Mouse (Mus musculus) gastrocnemius, postnatal 10 days (tissue): Measurements from ENCODE around the gene Gin1. TPM values are rescaled to one million over a fixed set of nuclear protein-coding genes. Genes with fewer than 3 reads are reported as not detected.
"Not testable (repeated sequence)": the region's sequence is repeated elsewhere in the genome, so short reads cannot be mapped to it uniquely, and the experiment has no call there.

Source experiments
- DNase-seq: peaks from one replicate; pipeline ENCODE4 v3.0.0; 2021; ENCODE audit warnings: mixed read lengths
- long read RNA-seq, 2 experiments: library from polyadenylated mRNA; stranded (forward); transcript quantifications; one replicate each; pipeline ENCODE4 v2.0.0; 2021
- total RNA-seq, 2 experiments: library from RNA; stranded (reverse); gene quantifications; 2 replicates each; pipeline ENCODE4 v1.2.3; 2021

Gin1 gene
- 1 to 10 TPM; 3.5 to 4.9 TPM for total RNA-seq
- long read RNA-seq, experiment 1, partial matches to known transcripts, result 0 of 1 reads
- long read RNA-seq, experiment 1, other reads (novel, unspliced or antisense), result 0 of 1 reads
- long read RNA-seq, experiment 2, partial matches to known transcripts, result 0 of 3 reads
- long read RNA-seq, experiment 2, other reads (novel, unspliced or antisense), result 1 of 3 reads

DNA sequence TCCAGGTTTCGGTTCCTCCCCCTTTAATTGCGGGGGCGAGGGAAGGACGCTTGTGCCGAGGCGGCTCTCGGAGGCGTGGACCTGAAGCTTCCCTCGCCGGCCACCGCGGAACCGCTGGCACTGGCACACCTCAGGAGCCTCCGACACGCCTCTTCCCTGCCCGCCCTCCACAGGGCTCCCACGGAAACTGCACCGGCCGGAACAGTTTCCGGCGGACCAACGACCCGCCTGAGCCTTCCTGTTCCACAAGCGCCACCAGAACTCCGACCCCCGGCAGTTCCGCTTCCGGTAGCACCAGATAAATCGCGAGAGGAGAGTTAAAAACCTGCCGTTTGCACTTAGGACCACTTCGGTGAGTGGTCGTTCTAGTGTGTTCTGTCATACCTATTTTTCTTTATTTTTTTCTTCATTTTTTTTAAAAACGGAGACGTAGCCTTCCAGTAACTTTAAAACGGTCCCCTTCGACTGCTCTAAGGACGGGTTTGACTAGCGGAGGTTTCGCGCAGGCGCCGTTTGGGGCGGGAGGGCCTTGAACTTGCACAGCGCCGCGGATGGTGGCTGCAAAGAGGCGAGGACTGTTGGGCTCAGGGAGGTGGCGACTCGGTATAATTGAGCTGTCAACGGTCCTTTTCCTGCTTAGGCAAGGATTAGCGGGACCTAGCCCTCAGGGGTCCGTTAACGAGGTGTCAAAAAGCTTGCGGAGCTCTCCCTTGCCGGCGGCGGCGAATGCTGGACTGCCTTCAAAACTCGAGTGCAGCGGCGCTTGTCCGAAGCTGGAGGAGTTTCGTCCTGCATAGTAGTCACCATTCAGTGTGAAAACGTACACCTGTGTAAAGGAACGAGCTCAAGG is at the start of gene Gin1, which contains the start of gene Ppip5k2:
Gene Gin1, plus strand, starts transcription at position 269 of the 850 bp plus-strand sequence.
Gene Ppip5k2, minus strand, starts transcription at position 508 of the 850 bp plus-strand sequence.
- peak; percentile 91 for DNase-seq

DNA sequence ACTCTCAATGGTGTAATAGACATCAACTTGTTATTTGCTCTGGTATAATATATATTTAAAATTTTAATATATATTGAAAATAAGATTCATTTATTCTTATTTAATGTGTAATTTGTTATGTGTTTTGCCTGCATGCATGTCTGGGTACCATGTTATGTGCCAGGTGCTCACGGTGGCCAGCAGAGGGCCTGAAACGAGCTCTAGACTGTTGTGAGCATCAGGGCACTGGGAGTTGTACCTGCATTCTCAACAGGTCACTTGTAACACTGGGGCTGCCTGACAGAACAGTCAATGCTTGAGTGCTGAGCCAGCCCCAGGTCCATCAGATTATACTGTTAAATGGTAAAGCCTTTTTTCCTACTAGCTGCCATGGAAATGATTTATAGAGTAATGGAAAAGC is 43.2 kb upstream of the Gin1 start:
- DNase-seq, result no peak

DNA sequence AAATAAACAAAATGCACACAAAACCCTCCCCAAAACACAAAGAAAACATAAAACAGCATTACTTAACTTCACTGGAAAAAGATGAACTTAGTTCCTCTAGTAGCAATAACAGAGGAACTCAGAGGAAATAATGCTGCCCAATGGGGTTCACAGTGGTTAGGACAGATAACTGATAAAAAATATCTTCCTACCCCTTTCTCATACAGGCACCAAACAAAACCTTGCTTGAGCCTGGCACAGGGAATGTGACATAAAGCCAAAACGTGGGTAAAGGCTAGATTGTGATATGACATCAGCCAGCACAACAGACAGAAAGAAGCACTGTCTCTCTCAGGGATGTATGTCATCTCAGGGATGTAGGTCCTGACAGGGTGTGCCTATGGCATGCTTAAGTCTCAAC is 40.6 kb upstream of the Gin1 start:
- no peak for DNase-seq

DNA sequence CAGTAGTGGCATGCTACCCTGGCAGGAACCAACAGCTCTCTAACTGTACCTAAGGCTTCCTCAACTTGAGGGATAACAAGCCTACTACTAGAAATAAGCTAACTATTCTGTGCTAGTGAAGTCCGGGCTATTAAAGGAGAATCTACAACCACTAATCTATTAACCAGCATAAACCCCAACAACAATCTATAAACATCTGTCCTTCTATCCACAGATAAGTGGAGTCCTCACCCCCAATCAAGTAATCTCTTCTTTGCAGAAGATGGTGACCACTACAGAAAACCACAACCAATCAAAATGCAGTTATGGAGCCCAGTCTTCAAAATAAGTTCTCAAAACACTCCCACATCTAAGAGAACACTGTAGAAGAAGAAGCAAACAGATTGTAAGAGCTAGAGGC is 26.9 kb upstream of the Gin1 start:
- no peak for DNase-seq

DNA sequence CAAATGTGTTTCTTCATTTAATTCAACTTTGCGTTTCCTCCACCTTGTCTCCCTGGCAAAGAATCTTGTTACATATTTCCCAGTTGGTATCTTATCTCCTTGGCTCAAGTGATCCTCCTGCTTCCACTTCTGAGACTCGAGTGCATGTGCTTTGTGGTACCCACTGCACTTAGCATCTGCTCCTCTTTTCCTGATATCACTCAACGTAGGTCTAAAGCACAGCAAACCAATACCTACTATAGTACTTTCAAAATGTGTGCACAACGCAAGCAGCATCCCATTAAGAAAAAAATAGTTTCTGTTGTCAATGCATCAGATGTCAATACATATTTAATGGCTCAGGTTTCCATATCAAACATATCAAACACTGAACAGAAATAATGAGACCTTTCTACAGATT is 24.3 kb upstream of the Gin1 start:
- DNase-seq, result no peak

DNA sequence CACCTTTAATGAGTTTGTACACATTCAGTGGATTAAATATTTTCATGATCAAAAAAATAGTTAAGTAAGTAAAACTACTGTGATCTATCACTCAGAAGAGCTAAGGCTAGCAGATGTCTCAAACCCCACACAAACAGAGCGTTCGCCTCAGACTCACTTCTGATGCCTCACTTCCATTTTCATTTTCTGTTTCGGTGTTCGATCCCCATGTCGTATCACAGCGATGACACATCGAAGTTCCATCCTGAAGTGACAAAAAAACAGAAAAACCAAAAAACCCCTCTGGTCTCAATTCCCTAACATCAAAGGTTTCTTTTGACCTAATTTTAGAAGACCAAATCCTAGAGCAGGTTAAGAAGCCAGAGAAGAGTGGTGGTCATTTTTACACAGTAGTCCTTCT is 23.7 kb upstream of the Gin1 start:
- DNase-seq, result no peak

DNA sequence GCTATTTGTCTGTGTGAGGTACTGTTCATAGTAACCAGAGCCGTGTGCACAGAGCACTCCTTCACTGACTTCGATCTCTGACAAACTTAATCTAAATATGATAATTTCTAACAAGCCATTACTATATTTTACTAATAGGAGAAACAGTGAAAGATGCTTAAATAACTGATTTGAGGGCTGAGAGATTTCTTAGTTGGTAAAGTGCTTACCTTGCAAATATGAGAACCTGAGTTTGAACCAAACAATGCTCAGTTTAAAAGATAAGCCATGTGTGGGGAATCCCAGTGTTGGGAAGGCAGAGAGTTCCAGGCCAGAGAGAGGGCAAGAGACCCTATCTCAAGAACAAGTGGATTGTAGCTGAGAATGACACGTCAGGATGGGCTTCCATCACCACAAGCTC is 21.8 kb upstream of the Gin1 start:
- DNase-seq, result no peak

DNA sequence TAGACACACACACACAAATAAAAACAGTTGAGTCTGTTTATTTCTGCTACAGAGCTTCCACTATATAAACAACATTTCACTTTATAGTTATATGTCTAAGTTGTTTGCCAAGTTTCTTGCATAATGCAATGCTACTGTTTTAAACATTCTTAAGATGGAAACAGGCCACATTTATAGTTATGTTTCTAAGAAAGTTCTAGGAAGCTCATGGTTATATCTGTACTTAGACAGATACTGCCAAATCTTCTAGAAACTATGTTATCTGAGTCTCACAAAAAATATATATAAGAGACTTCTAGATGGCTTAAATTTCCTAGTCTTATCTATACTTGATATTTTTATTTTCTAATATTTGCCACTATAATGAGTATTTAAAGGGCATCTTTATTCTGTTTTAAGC is 16.8 kb upstream of the Gin1 start:
- no peak for DNase-seq

DNA sequence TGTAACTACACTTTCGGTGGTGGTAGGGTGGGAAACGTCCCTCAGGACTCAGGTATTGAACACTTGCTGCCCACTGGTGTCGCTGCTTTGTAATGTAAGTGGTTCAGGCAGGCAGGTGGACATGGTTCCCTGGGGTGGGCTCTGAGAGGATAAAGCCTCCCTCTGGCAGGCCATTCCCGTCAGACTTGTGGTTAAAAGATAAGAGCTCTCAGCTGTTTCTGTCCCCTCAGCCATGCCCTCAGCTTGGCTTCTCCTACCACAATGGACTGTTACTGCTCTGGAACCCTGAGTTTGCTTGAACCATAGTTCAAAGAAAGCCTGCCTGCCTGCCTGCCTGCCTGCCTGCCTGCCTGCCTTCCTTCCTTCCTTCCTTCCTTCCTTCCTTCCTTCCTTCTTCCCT is 15.6 kb upstream of the Gin1 start:
- DNase-seq, result no peak

DNA sequence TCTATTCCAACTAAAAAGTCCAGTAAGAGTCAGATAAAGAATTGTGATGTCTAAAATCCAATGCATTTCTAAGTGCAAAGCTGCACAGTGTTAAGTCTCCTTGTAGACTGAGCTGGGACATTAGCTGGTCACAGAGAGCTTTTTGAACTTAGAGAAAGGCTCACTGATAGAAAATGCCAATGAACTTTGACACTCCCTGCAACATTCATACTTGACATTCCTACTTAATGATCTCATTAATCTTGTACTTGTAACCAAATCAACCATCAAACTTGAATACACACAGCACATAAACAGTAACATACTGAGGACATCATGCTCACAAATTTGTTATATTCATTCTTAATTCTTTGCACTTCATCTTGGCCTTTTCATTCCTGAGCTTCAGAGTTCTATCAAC is 10.1 kb upstream of the Gin1 start:
- DNase-seq, result no peak

DNA sequence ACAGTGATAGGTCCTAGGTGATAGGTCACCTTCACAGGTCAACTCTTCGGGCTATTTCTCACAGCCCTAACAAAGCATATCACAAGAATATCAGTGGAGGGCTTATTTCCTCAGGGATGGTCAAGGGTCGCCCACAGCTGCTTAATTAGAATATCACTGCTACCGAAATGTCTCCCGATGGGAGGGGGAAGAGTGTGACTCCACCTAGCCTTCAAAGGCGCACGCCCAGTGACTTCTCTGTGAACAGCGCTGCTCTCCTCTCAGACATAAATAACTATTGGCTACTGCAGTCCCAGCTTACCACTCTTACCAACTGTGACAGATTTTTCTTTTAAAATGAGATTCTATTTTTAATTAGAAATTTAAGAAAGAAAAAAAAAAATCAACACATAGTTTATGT is 9.4 kb upstream of the Gin1 start:
- DNase-seq, result no peak

DNA sequence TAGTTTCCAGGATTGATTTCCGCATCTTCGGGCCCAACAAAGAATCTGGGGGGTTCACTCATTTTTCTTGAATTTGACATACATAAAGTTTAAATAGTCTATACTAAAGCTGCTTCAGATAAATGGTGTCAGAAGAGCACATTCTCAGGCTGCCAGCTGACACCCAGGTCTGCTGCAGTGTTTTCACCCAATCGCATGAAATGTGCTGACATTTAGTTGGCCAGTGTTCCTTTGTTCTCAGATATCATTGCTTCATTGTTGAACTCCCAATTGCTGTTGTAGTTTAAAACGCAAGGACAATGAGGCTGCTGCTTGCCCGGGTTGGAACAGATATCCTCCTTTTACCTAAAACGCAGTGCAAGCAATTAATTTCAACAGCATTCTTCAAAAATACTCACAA is 8.5 kb upstream of the Gin1 start:
- DNase-seq, result no peak

DNA sequence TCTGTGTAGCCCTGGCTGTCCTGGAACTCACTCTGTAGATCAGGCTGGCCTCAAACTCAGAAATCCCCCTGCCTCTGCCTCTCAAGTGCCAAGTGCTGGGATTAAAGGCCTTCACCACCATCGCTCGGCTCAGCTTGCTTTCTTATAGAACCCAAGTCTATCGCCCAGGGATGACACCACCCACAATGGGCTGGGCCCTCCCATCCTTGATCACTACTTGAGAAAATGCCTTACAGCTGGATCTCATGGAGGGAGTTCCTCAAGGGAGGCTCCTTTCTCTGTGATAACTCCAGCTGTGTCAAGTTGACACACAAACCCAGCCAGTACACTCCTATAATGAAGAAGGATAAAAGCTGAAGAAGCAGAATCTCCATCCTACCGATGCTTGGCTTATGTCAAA is 4.3 kb upstream of the Gin1 start:
- not testable (repeated sequence) for DNase-seq

DNA sequence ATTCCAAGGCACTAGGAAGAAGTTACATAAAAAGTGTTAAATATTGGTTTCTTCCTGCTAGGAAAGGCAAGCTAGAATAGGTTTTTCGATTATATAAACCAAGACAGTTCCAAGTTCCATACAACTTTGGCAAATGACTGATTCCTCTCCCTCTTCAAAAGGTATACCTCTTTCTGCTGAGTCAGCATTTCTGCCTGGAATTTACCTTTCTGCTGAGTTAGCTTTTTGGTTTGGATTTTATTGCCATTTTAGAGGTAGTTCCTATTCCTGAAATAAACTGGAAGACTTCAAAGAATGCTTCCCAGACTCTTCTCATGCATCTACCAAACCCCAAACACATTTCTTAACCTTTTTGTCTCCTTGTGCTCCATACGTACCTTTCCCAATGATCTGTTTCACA is 1.9 kb upstream of the Gin1 start:
- DNase-seq, result no peak

DNA sequence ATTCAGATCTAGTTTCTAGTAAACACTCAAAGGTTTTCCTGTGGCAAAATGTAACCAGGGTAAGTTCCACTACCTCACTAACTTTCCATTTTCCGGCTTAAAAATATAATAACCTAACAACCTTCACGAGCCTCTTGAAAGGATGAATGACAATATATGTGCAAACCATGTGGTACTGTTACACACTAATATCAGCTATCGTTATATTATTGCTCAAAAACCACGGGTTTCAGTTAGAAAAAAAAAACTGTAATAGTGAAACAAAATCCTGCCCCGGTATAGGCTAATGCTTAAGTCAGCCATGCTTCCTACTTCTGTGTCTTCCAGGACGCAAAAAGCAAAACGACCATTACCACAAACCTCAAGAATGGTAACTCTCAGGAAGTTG is 1.1 kb upstream of the Gin1 start:
- DNase-seq, result no peak

DNA sequence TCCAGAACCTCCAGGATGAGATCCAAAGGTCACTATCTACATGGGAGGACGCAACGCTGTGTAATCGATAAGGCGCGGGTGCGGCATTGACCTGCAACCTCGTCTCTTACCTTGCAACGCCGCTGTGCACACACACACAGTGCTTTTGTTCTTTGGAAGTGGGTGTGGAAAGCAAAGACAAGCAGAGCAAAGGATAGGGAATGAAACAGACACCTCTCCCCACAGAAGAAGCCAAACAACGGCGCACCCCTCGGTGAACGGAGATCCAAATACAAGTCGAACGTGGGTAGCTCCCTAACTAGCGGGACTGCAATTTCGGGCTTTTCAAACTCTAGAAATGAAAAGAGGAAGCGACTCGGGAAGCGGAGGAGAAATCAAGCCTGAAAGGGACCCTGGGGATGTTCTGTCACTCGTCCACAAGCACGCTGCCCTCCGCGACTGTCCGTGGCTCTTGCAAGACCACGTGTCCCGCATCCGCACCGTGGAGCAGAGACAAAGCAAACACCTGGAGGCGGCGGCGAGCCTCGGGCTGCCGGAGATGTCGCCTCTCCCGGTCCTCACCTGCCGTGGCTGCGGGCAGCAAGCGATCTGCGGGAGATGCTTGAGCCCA is 573 bp upstream of the Gin1 start:
- DNase-seq, result peak; percentile 9

DNA sequence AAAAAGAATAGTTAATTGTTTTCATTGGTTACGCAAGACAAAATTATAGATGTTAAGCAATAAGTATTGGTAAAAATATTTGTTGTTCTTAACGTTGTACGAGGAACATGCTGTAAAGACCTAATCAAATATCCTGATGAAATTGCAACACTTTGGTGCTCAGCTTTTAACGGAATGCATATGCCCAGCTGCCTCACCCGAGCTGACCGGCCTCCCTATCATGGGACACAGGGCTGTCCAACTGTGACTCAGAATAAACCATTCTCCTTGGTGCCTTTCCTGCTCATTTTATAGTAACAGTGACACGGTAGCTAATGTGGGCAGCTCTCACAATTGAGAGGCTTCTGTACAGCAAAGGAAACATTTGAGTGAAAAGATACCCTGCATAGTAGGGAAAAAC is 1.1 kb downstream of the Gin1 start:
- DNase-seq, result no peak

DNA sequence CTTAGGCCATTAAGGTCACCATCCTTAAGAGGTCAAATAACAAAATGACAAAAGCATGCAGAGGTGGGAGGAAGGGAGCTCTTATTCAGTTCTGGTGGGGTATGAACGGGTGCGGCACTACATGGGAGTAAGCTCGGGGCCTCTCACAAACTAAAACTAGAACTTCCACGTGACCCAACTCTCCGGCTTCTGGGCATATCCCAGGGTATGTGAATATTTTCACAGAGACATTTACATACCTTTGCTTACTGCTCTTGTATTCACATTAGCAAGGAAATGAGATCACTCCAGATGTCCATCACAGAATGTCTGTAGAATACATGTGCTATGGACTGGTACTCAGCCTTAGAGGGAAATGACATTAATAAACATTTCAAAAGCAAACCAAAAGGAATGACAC is 1.8 kb downstream of the Gin1 start:
- no peak for DNase-seq

DNA sequence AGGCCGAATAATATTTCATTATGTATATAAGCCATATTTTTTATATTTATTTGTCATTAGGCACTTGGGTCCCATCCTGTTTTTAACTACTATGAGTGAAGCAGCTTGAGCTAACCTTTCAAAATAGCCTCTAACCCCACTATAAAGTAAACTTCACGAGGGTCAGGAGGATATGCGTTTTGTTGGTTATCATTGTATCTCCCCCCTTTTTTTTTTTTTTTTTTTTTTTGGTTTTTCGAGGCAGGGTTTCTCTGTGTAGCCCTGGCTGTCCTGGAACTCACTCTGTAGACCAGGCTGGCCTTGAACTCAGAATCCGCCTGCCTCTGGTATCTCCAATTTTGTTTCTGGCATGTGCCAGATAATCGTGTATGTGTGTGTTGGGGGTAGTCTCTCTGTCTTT is 3.4 kb downstream of the Gin1 start:
- no peak for DNase-seq

DNA sequence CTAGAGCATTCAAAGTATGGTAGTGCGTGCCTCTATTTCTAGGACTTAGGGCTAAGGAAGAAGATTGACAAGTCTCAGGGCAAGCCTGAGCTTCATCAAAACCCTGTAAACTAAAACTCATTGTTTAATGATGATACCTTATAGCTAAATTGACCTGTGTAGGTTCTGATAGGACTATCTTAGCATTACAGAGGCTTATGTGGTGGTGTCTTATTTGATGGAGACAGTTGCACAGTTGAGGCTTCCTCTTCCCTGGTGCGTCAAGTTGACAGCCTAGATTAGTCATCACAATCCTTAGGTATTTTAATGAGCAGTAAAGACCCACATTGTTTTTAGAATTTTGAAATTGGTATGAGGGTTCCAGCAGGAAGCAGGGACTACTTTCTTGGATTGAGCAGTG is 4.0 kb downstream of the Gin1 start:
- no peak for DNase-seq

DNA sequence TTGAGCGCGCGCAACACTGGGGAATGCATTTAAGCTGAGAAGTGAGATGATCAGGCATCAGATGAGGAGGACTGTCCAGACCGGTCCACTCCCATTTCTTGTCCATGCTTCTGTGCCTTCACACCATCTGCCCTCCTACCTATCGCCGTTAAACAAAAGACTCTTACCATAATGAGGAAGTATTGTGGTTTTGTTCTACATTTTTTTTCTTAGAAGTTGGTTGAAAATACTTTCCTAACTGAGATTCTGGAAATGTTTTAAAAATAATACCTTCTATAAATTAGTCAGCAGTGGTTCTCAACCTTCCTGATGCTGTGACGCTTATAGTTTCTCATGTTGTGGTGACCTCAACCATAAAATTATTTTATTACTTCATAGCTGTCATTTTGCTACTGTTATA is 11.7 kb downstream of the Gin1 start:
- no peak for DNase-seq

DNA sequence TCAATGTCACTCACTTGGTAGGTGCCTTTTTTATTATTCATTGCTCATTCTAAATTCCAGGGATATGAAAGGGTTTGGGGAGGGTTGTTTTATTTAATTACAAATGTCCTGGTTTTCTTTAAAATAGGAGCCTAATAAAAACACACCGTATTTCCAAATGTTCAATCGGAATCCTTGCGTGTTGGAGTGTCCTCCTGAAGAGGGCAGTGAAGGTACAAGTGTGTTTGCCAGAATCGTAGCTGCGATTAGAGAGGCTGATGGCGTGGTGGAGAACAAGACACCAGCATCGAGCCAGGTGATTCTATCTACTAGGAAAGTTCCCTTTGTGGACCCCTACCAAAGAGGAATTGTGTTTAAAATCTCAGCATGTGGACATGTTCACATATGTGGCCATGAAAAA is 15.0 kb downstream of the Gin1 start:
- DNase-seq, result no peak

DNA sequence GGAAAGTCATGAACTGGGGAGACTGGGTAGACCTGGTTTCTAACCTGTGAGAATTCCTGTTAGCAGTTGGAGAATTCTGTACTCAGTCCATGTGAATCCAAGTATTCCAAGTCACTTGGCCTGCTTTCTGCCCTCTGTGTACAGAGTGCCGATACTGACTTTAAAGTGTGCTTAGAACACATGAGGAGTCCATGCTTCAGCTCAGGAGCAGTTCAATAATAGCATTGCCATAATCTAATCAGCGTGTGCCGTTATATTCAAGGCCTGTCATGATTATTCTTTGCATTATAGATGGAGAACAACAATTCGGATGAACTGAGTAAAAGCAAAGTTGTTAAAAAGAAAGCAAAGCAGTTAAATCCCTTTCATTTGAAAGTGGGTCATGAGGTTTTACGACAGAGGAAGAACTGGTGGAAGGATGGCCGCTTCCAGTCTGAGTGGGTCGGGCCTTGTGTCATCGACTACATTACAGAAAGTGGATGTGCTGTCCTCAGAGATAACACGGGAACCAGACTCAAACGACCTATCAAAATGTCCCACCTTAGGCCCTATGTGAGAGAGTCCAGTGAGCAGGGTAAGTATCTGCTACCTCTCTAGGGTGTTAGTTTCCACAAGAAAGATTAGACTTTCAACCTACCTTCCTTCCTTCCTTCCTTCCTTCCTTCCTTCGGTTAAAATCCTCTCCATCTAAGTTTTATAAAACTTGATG is 15.9 kb downstream of the Gin1 start:
- no peak for DNase-seq
